Mouse (Mus musculus) Patski (cell line): ENCODE measurements around the gene Manba. TPM values are rescaled to one million over a fixed set of nuclear protein-coding genes. Genes with fewer than 3 reads are reported as not detected.

ENCODE experiments used
- ATAC-seq: fragments of 100-300 bp; one replicate; pipeline ENCODE4 v1.8.0; 2021
- CTCF ChIA-PET: fragments of 350-600 bp; sonication (Branson Sonifier 250); formaldehyde crosslinking; loops from one replicate; lab custom pipeline; 2022; ENCODE audit warnings: inconsistent platforms; lab: Charles Lee
- POLR2A ChIA-PET: fragments of 350-600 bp; sonication (Branson Sonifier 250); formaldehyde crosslinking; loops from one replicate; lab custom pipeline; 2022; ENCODE audit warnings: antibody characterized with exemption, inconsistent platforms; lab: Charles Lee
- DNase-seq: peaks from one replicate; pipeline ENCODE4 v3.0.0-alpha.2; 2011; ENCODE audit warnings: low read depth, low spot score
- H3K27me3 ChIP-seq: fragments of 371-371 bp; one replicate; pipeline ENCODE4 v1.5.1; 2021
- CTCF ChIP-seq: fragments of 100-300 bp; IDR thresholded peaks from one replicate; pipeline ENCODE4 v1.5.1; 2021
- in situ Hi-C: fragments of 300-500 bp; cut with MboI; formaldehyde crosslinking; loops from 3 replicates; pipeline ENCODE4 v1.11.1; 2018; ENCODE audit warnings: low pct_unique_long_range_greater_than_20kb, mixed read lengths
- polyA plus RNA-seq: library from polyadenylated mRNA; unstranded; gene quantifications from one replicate; pipeline ENCODE4 v1.2.3, GENCODE M21; 2021

Manba gene
- 177 TPM for polyA plus RNA-seq

DNA sequence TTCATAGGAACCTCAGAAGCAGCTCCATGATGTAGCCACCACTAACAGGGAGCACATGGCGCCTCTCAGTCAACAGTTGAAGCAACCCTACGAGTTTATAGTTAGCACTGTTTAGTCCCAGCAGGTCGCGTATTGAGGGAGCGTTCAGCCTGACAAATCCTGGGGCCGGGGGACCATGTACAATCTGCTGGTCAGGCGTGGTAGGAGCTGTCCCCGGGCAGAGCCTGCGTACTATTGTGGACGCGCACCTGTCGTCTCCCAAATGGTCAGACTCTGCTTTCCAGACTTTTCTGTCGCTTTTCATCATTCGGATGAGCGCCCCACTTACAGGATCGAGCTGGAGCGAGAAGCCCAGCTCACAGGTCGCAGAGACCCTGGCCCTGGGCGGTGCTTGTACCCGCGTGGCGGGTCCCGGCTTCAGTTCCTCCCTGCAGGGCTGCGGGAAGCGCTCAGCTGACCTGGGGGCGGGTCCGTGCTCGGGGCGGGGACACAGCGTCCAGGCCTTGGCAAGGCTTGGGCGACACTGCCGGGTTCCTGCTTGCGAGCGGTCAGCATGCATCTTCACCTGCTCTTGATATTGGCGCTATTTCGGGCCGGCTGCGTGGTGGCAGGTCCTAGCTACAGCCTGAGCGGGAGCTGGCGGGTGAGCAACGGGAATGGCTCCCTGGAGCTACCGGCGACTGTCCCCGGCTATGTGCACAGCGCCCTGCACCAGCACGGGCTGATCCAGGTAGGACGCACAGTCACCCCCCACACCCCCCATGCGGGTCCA, at the start of gene Manba:
TSS of gene Manba (plus strand) at position 484 of the 772 bp plus-strand sequence.
- no peaks in the 10 kb centered on the region for H3K27me3 ChIP-seq
- POLR2A ChIA-PET, result interaction anchor here (0.8 to 1.7 kb wide), 4 partner anchors 13 to 47 kb away, joined by 3 to 5 read pairs (median 3); no protein-coding TSS in a partner anchor
- in situ Hi-C loops, result no loop called here

DNA sequence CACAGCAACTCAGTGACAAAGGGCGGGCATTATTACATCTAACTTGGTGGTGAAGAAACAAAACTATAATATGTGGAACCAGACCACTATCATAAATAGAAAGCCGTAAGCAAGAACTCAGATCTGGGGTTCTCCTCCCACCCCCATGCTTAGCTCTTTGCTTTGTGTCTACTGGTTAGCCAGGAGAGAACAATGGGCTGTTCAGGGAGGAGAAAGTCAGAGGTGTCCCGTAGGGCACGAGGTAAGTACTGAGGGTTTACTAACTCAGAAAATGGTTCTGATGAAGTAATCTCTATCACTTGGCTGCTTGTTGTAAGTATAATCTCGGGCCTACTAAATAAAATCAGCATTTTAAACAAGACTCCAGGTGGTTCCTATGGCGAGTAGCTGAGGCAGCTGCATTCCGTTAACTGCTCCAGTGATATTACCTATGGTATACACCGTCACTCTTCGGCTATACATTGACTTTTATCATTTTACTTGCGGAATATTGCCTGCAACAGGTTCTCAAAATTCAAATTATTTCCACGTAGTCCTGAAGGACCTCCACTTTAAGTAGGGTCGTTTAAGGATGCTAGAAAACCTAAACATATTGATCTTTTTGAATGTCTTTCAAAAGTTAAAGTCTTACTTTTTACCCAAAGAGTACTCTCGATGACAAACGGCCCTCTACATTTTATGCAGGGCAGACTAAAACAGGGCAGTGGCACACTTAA, 48.4 kb upstream of the Manba start:
- ChIA-PET POLR2A (interaction anchor here (0.7 to 3.5 kb wide), 3 partner anchors 12 to 198 kb away, joined by 3 to 31 read pairs (median 4); partner anchors contain the start of gene Cisd2), CTCF (interaction anchor here (1.6 to 4.0 kb wide), 3 partner anchors 11 to 33 kb away, joined by 5 to 13 read pairs (median 5); partner anchors contain the start of gene Cisd2)
- in situ Hi-C loops, result no loop called here
- ATAC-seq (no peak), DNase-seq (no peak)
- no peaks in the 10 kb centered on the region for H3K27me3 ChIP-seq
- no peak for TF ChIP-seq CTCF

More for the DNA sequence above, at the start of gene Manba:
- TF ChIP-seq CTCF, result no peak
- DNase-seq, result no peak
- CTCF ChIA-PET, result interaction anchor here (1.0 to 1.3 kb wide), 6 partner anchors 12 to 246 kb away, joined by 3 to 4 read pairs (median 4); no protein-coding TSS in a partner anchor
- ATAC-seq, result peak; percentile 98

DNA sequence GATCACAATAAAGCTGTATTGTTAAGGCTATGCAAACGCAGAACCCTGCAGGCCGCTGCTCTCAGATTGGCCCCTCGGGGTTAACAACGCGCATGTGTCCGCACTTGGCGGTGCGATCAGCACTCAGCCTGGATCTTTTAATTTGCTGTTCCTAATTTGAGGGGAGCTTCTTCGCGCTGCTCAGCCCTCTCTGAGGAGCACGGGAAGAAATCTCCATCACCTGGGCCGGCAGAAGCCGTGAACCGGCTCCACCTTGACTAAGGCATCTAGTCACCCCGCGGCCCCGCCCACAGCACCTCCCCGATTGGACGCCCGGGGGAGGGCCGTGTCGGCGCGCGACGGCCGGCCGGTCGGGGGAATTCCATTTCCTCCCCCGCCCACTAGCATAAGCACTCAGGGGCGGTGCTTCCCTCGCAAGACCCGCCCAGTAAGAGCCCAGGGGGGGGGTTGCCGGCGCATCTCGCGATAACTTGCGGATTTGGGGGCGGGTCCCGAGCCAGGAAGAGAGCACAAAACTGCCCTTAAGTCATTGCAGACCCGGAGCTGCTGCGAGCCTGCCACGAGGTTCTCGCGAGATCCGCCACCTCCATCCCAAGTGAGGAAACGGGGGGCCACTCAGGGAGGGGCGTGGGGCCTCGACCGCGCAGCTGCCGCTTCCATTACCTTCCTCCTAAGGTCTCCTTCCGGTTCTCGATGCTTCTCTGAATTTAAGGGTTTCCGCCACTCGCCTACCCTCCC, 47.5 kb upstream of the Manba start, which contains the start of gene Ube2d3:
TSS of gene Ube2d3 (plus strand) at position 392 of the 738 bp plus-strand sequence.
- DNase-seq, result peak; percentile 99
- POLR2A ChIA-PET, result interaction anchor here (0.7 to 3.5 kb wide), 6 partner anchors 11 to 254 kb away, joined by 3 to 31 read pairs (median 4); partner anchors contain the start of genes Cisd2 and Nfkb1

DNA sequence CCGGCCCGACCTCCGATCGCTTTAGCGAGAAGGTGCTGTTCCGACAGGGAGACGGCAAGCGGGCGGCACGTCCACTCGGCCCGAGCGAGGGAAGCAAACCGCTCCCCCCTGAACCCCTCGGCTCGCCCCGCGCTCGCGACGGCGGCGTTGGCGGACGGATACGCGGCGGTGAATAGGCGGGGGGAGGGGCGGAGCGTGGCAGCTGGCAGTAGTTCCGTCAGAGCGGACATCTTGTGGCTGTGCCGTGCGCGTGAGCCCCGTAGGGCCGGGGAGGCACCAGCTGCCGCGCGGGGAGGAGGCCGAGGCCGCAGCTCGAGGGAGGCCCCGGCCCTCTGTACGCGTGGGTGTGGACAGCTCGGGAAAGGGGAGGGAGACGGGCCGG, 46.9 kb upstream of the Manba start:
- no peak for TF ChIP-seq CTCF
- in situ Hi-C loops, result no loop called here
- POLR2A ChIA-PET, result interaction anchor here (0.7 to 3.5 kb wide), 7 partner anchors 13 to 253 kb away, joined by 3 to 31 read pairs (median 4); partner anchors contain the start of genes Cisd2, Manba and Nfkb1
- ATAC-seq (peak; percentile 55), DNase-seq (no peak)
- CTCF ChIA-PET, result interaction anchor here (1.7 to 4.0 kb wide), 2 partner anchors 14 to 35 kb away, joined by 5 to 13 read pairs; partner anchors contain the start of gene Cisd2
- H3K27me3 ChIP-seq, result no peaks in the 10 kb centered on the region

More for the DNA sequence above, 47.5 kb upstream of the Manba start, which contains the start of gene Ube2d3:
- peak; percentile 87 for ATAC-seq
- TF ChIP-seq CTCF, result no peak
- H3K27me3 ChIP-seq, result no peaks in the 10 kb centered on the region
- CTCF ChIA-PET, result interaction anchor here (1.6 to 4.0 kb wide), 3 partner anchors 12 to 34 kb away, joined by 5 to 13 read pairs (median 5); partner anchors contain the start of gene Cisd2
- in situ Hi-C loops, result no loop called here

DNA sequence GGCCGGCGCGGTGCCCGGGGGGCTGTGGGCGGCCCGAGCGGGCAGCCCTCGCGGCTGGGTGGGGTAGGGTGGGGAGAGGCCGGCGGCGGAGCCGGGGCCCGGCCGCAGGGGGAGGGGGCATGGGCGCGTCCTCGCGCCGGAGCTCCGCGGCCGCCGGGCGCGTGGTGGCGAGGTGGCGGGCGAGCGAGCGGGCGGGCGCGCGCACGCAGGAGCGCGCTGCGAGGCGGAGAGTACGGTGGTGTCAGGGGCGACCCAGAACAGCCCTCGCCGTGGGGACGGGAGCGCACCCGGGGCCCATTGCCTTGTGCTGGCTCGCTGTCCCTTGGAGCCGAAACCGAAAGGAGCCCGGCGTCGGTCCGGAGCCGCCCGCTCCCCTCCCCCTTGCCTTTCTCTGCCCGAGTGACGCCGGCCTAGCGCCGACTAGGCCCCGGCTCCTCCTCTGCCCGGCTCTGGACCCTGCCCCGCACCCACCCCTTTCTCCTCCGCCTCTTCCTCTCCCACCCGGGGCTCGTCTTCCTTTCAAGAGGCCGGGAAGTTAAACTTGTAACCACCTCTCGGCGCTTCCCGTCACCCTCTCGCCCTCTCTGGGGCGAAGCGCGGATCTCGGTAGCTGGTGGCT, 46.4 kb upstream of the Manba start:
- DNase-seq (peak; percentile 35), ATAC-seq (peak; percentile 46)
- POLR2A ChIA-PET, result interaction anchor here (0.7 to 3.5 kb wide), 10 partner anchors 13 to 253 kb away, joined by 3 to 31 read pairs (median 4); partner anchors contain the start of genes Cisd2, Manba and Nfkb1
- in situ Hi-C loops, result no loop called here
- CTCF ChIA-PET, result interaction anchor here (1.4 to 4.0 kb wide), 3 partner anchors 14 to 18 kb away, joined by 3 to 13 read pairs (median 11); partner anchors contain the start of gene Cisd2
- TF ChIP-seq CTCF, result no peak
- H3K27me3 ChIP-seq, result no peaks in the 10 kb centered on the region

DNA sequence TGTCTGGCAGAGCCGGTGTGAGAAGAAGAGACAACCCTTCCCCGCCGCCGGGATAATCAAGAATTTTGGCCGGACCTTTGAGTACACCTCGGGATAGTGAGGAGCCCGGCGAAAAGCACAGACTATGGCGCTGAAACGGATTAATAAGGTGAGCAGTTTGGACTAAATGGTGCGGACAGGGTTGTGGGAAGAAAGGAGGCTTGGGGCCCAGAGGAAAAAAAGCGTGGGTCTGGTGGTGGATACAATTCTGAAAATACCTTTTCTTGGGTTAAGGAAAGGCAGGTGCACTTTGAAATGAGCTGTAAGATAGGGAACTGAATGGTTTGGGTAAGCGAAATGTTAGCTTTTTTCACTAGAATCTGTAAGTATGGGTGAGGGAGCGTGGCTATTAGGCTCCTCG, 45.8 kb upstream of the Manba start:
- in situ Hi-C loops, result no loop called here

DNA sequence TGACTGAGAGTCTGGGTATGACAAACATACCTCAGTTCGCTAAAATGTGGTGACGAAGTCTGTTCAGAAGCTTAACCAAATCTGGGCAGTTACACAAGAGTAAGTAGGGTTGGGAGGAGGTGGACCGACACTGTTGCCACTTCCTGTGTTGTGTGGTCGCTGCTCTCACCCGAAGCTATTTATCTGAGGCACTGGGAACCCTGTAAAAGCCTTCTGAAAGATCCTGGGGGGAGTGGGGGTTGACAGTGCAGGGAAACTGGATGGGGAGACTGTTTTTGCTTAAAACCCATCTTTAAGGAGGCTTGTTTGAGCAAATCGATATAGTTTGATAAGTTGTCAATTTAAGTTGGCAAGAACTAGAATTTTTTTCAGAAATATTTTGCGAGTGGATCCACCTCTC, 45.2 kb upstream of the Manba start:
- CTCF ChIA-PET, result interaction anchor here (0.6 to 2.2 kb wide), 6 partner anchors 11 to 149 kb away, joined by 3 to 11 read pairs (median 3); no protein-coding TSS in a partner anchor
- no peaks in the 10 kb centered on the region for H3K27me3 ChIP-seq
- in situ Hi-C loops, result no loop called here
- POLR2A ChIA-PET, result interaction anchor here (0.8 to 2.0 kb wide), 4 partner anchors 17 to 65 kb away, joined by 3 to 7 read pairs (median 4); partner anchors contain the start of gene Cisd2
- peak; percentile 66 for DNase-seq
- no peak for TF ChIP-seq CTCF
- no peak for ATAC-seq

More for the DNA sequence above, 45.8 kb upstream of the Manba start:
- H3K27me3 ChIP-seq, result no peaks in the 10 kb centered on the region
- ATAC-seq (no peak), DNase-seq (no peak)
- TF ChIP-seq CTCF, result no peak
- POLR2A ChIA-PET, result interaction anchor here (0.7 to 2.0 kb wide), 7 partner anchors 15 to 142 kb away, joined by 3 to 7 read pairs (median 3); partner anchors contain the start of gene Cisd2
- CTCF ChIA-PET, result interaction anchor here (0.6 to 2.2 kb wide), 6 partner anchors 11 to 148 kb away, joined by 3 to 11 read pairs (median 3); no protein-coding TSS in a partner anchor

DNA sequence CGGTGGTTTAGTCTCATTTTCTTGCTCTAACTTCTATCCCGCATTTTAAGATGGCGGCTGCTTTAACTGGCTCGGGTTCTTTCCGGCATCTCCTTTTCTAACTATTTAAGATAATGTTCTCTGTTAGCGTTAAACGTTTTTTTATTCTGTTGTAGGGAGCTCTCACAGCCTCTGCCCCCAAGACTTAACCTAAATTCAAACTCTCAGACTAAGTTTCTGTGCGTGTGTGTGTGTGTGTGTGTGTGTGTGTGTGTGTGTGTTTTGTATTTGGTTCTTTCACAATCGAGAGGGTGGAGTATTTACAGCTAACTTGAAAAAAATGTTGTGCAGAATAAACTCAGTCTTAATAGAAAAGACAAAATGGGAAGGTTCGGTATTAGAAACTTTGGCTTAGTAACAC, 44.8 kb upstream of the Manba start:
- in situ Hi-C loops, result no loop called here
- no peak for DNase-seq
- CTCF ChIA-PET, result interaction anchor here (0.9 to 2.2 kb wide), 6 partner anchors 10 to 49 kb away, joined by 3 to 11 read pairs (median 4); no protein-coding TSS in a partner anchor

More for the DNA sequence above, 44.8 kb upstream of the Manba start:
- TF ChIP-seq CTCF, result no peak
- no peak for ATAC-seq
- H3K27me3 ChIP-seq, result no peaks in the 10 kb centered on the region
- POLR2A ChIA-PET, result interaction anchor here (0.8 to 2.0 kb wide), 4 partner anchors 17 to 65 kb away, joined by 3 to 7 read pairs (median 4); partner anchors contain the start of gene Cisd2
